Mouse (Mus musculus) stomach, embryonic 16.5 days (tissue): ENCODE measurements at regions not wholly inside any gene's neighbourhood (a gene's known extent, or its start where the extent isn't known, plus 50 kb on each side); places are given as distances from the start of the nearest gene placed in this dataset.

Source experiments
- ATAC-seq: fragments of 200-750 bp; cut with Nextera tagmentation; 2 replicates; pipeline ENCODE4 v1.8.0; 2017; ENCODE audit warnings: moderate number of reproducible peaks, moderate TSS enrichment; ENCODE audit not compliant: insufficient read depth, low FRiP score
- H3K27ac ChIP-seq: fragments of 300-500 bp; sonication (generic); 2 replicates; pipeline ENCODE4 v1.5.1; 2014; ENCODE audit warnings: low read length
- H3K27me3 ChIP-seq: fragments of 300-500 bp; sonication (generic); 2 replicates; pipeline ENCODE4 v1.6.1; 2014; ENCODE audit warnings: low read length, control low read depth, mixed read lengths; ENCODE audit not compliant: control insufficient read depth, insufficient read depth
- H3K36me3 ChIP-seq: fragments of 300-500 bp; sonication (generic); 2 replicates; pipeline ENCODE4 v1.6.1; 2014; ENCODE audit warnings: low read length; ENCODE audit not compliant: control insufficient read depth, insufficient read depth
- H3K4me1 ChIP-seq: fragments of 300-500 bp; sonication (generic); 2 replicates; pipeline ENCODE4 v1.6.1; 2014; ENCODE audit warnings: low read length, control low read depth, mixed read lengths; ENCODE audit not compliant: control insufficient read depth, insufficient read depth
- H3K4me2 ChIP-seq: fragments of 300-500 bp; sonication (generic); 2 replicates; pipeline ENCODE4 v1.6.1; 2014; ENCODE audit warnings: low read depth, low read length, mixed read lengths
- H3K4me3 ChIP-seq: fragments of 300-500 bp; sonication (generic); replicated peaks from 2 replicates; pipeline ENCODE4 v1.5.1; 2014; ENCODE audit warnings: mild to moderate bottlenecking, low read length
- H3K9ac ChIP-seq: fragments of 300-500 bp; sonication (generic); 2 replicates; pipeline ENCODE4 v1.6.1; 2014; ENCODE audit warnings: low read length
- H3K9me3 ChIP-seq: fragments of 300-500 bp; sonication (generic); replicated peaks from 2 replicates; pipeline ENCODE4 v1.6.1; 2016; ENCODE audit warnings: low read length, control low read depth; ENCODE audit not compliant: control insufficient read depth
- WGBS: fragments of 180-500 bp; shearing (Covaris S2); extraction: QIAGEN DNeasy Blood & Tissue Kit; methylation state at CpG from one replicate; pipeline ENCODE4 v1.1.7; 2014; 5-methylcytosine and 5-hydroxymethylcytosine counted together

DNA sequence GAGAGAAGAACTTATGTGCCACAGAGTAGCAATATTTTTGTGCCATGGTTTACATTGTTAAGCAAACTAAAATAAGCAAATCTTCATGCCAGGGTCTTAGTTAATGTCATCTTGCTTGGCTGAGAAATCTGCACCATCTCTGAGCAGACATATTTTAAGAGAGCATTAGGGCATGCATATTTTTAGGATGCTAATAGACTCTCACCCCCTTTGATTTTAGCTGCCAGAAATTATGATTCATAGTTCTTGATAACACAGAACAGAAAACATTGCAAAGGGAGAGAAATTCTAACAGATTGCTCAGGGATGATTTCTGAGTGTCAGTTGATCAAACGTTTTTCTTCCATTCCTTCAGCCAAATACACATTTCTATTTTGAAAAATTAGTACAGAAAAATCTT is 222.7 kb upstream of the Zeb2 start:
- Histone ChIP-seq H3K9ac (no peak overlapping the region), H3K9me3 (no peaks in the 10 kb centered on the region), H3K27ac (no peak overlapping the region), H3K27me3 (no peaks in the 10 kb centered on the region), H3K36me3 (no peaks in the 10 kb centered on the region), H3K4me2 (no peak overlapping the region), H3K4me1 (no peaks in the 10 kb centered on the region), H3K4me3 (no peak overlapping the region)
- 44% methylated on average over 1 of the region's 1 CpGs for WGBS
- ATAC-seq, result no peak

DNA sequence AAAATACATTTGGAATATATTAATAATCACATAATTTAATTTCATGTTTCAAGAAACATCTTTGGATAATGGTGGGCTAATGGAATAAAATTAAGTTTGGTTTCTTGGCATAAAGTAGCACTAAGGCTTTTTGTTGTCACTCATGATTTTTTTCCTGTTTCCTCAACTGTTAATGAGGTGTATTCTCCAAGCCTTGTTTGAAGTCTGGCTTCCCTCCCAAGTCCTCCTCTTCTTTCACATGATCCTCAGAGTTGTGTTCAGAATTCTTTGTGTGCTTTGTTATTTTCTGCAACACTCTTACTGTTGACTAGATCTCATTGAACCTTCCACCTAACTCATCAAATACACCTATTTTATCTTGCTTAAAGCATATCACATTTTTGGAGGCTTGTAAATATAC is 221.6 kb upstream of the Zeb2 start:
- no peaks in the 10 kb centered on the region for H3K36me3 ChIP-seq
- no peaks in the 10 kb centered on the region for H3K27me3 ChIP-seq

DNA sequence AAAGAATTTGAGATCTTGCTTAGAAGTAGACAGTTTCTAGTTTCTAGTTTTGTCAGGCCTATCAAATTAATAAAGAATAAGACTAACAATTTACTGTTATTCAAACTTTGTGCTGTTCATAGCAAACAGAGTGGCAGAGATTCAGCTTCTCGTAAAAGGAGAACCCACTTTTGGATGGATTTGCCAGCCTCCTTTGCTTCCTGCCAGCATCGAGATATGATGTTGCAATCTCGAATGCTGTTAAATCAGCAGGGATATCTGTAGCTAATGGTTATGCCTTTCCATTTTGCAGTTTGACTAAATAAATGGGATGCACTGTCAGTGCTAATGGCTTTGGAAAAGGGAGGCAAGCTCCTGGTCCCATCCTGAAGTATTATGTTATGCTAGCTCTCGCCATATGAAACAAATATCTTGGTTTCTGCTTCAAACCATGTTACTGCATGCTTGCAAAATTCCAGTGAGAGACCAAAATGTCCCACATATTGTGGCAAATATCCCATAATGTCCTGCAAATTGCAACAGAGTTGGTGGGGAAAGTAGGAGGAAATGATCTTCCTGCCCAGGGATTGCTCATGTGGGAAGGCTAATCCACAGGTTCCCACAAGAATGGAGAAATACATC is 199.9 kb upstream of the Zeb2 start:
- H3K9ac ChIP-seq, result no peak overlapping the region
- H3K36me3 ChIP-seq, result no peaks in the 10 kb centered on the region
- H3K4me2 ChIP-seq, result no peak overlapping the region
- no peaks in the 10 kb centered on the region for H3K4me1 ChIP-seq
- H3K4me3 ChIP-seq, result no peak overlapping the region
- WGBS, result 78% methylated on average over 4 of the region's 4 CpGs
- ATAC-seq, result no peak
- H3K27me3 ChIP-seq, result no peaks in the 10 kb centered on the region
- no peak overlapping the region for H3K27ac ChIP-seq
- no peaks in the 10 kb centered on the region for H3K9me3 ChIP-seq

More for the DNA sequence above, 221.6 kb upstream of the Zeb2 start:
- H3K27ac ChIP-seq, result no peak overlapping the region
- no peaks in the 10 kb centered on the region for H3K4me1 ChIP-seq
- no peak overlapping the region for H3K4me3 ChIP-seq
- H3K9ac ChIP-seq, result no peak overlapping the region
- ATAC-seq, result no peak
- no peak overlapping the region for H3K4me2 ChIP-seq
- no peaks in the 10 kb centered on the region for H3K9me3 ChIP-seq

DNA sequence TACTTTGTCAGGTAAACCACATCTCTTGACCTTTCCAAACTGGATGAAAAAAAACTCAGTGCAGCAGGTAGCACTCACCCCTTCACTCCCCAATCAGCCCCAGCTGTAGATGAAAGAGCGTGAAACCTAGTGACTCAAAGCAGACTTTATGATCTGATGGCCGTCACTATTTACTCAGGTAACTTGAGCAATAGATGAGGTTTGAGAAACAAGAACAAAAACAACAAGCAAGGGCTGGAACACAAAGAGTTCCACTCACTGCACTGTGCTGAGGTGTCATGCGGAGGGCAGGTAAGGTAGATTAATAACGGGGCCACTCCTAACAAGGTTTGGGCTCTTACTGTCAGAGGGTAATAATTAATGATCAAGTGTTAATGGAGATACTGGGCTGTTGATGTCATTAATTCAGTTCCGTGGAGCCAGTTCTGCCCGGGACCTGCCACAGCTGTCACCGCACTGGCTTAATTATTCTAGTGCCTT is 170.4 kb upstream of the Zeb2 start:
- Histone ChIP-seq H3K4me3 (no peak overlapping the region), H3K27me3 (no peaks in the 10 kb centered on the region), H3K36me3 (no peaks in the 10 kb centered on the region), H3K27ac (no peak overlapping the region), H3K4me1 (no peaks in the 10 kb centered on the region; the same call in 1 of the 2 replicates), H3K4me2 (no peak overlapping the region), H3K9me3 (no peaks in the 10 kb centered on the region), H3K9ac (no peak overlapping the region)
- ATAC-seq, result no peak; the same call in 1 of the 2 replicates
- WGBS, result 52% methylated on average over 7 of the region's 7 CpGs

DNA sequence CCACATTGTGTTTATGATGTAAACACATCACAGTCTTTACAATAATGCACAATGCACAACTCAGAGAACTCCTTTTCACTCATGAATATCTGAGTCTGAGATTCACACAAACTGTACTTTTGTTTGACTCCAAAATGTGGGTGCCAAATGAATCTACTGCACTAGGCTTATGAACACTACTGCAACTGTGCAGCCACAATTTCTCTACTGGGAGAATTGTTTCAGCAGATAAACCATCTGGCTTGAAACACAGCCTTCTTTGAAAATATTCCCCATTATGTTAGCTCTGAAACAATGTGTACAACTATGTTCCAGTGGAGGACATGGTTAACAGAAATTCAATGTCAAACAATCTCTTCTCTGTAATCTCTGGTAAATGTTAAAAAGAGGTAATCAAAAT is 166.6 kb upstream of the Zeb2 start:
- no peaks in the 10 kb centered on the region; the same call in 1 of the 2 replicates for H3K4me1 ChIP-seq
- no peaks in the 10 kb centered on the region for H3K9me3 ChIP-seq
- H3K4me2 ChIP-seq, result no peak overlapping the region
- H3K4me3 ChIP-seq, result no peak overlapping the region
- no peaks in the 10 kb centered on the region for H3K36me3 ChIP-seq
- no peak for ATAC-seq
- no peaks in the 10 kb centered on the region for H3K27me3 ChIP-seq
- H3K9ac ChIP-seq, result no peak overlapping the region
- H3K27ac ChIP-seq, result no peak overlapping the region

DNA sequence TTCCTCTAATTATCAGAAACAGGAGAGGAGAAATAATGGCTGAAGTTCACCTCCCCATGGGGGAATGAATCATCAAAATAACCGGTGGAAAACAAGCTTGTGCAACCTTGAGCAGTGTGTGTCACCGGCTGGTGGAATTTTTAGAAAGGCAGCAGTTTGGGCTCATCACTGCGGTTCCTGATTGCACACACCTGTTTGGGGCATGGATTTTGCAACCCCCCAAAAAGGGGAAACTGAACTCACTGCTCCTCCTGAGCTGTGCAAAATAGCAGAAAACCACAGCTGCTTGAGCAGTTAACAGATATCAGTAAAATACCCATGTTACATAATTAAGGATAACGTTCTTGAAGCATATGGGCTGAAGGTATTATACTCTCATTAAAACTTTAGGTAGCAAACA is 162.3 kb upstream of the Zeb2 start:
- Histone ChIP-seq H3K9me3 (no peaks in the 10 kb centered on the region), H3K27me3 (no peaks in the 10 kb centered on the region), H3K9ac (no peak overlapping the region), H3K4me2 (no peak overlapping the region), H3K4me3 (no peak overlapping the region), H3K4me1 (no peaks in the 10 kb centered on the region), H3K27ac (no peak overlapping the region), H3K36me3 (no peaks in the 10 kb centered on the region)
- ATAC-seq, result no peak
- WGBS, result 67% methylated on average over 4 of the region's 4 CpGs

DNA sequence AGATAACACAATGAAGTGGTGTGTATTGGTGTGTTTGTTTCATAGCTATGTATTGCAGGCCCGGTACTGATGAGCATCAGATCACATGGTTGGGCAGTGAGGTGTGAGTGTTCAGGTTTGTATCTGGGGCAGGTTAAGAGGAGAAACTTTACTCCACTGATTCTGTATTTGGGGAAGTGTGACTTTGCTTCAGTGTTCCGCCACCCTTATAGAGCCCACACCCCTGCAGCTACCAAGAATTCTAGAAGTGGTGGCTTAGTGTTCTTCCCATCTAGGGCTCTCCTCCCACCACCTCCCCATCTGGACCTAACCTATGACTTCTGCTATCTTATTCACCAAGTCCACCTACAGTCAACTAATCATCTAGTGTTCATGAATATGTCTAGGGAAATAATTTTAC is 160.4 kb upstream of the Zeb2 start:
- no peak for ATAC-seq
- H3K4me2 ChIP-seq, result no peak overlapping the region
- H3K36me3 ChIP-seq, result no peaks in the 10 kb centered on the region
- H3K9ac ChIP-seq, result no peak overlapping the region
- H3K4me1 ChIP-seq, result no peaks in the 10 kb centered on the region
- no peaks in the 10 kb centered on the region for H3K9me3 ChIP-seq
- no peak overlapping the region for H3K27ac ChIP-seq
- no peaks in the 10 kb centered on the region for H3K27me3 ChIP-seq
- H3K4me3 ChIP-seq, result no peak overlapping the region
- WGBS, result 81% methylated on average over 2 of the region's 2 CpGs

DNA sequence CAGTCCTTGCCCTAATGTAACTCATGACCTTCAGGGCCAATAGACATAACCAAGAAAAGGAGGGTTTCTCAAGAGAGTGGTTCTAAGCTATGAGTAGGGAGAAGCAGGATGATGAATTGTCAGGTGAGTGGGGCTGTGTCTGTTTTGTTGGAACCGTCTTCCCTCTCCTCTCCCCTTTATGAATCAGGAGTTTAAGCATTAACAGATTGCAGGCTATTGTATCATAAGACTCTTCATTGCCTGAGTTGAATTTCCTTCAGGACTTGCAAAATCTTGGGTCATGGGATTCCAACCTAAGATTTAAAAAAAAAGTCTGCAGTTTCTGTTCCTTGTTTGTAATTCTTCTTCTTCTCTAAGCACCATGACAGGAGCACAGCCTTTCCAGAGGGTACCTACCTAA is 159.5 kb upstream of the Zeb2 start:
- no peak overlapping the region for H3K4me2 ChIP-seq
- 62% methylated on average over 1 of the region's 1 CpGs for WGBS
- no peaks in the 10 kb centered on the region for H3K27me3 ChIP-seq
- no peak overlapping the region for H3K27ac ChIP-seq
- H3K4me3 ChIP-seq, result no peak overlapping the region
- H3K9me3 ChIP-seq, result no peaks in the 10 kb centered on the region
- no peak overlapping the region for H3K9ac ChIP-seq
- no peak for ATAC-seq
- no peaks in the 10 kb centered on the region for H3K36me3 ChIP-seq
- H3K4me1 ChIP-seq, result no peaks in the 10 kb centered on the region

DNA sequence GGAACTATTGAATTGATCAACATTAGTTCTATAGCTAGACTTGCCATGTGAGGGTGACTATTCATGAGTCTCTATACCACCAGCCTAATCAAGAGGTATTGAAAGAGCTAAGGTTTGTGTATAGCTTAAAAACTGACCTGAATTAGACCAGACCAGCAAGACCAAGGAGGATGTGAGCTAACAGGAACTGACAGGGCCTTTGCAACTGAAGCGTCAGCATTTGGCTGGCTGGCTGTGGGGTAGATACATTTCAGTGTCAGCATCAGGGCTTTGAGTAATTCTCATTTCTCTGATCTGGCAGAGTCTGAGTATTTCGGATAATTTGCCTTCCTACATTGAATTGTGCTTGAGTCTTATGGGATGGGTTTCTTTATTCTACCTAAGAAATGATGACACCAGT is 152.8 kb upstream of the Zeb2 start:
- Histone ChIP-seq H3K4me3 (no peak overlapping the region), H3K27me3 (no peaks in the 10 kb centered on the region), H3K9ac (no peak overlapping the region), H3K36me3 (no peaks in the 10 kb centered on the region), H3K4me2 (no peak overlapping the region), H3K9me3 (no peaks in the 10 kb centered on the region), H3K27ac (no peak overlapping the region), H3K4me1 (no peaks in the 10 kb centered on the region)
- WGBS, result 72% methylated on average over 2 of the region's 2 CpGs
- ATAC-seq, result no peak

DNA sequence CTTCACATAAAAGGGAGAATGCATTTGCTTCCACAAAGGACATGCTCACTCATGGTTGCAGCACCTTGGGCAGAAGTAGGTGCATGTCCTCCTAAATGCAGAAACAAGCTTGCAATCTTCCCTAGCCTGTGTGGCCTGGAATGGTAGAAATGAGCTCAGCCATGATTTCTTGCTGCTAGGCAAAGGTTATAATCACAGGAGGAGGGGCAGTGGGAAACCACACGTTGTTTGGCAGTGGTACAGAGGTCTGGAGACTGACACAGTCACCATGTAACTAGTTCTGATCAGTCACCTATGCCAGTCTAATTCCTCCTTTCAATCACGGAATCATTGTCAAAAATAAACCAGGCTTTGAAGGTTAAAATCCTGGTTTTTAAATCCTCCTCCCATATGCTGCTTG is 148.6 kb upstream of the Zeb2 start:
- H3K4me2 ChIP-seq, result no peak overlapping the region
- H3K9ac ChIP-seq, result no peak overlapping the region
- no peak overlapping the region for H3K4me3 ChIP-seq
- no peaks in the 10 kb centered on the region for H3K9me3 ChIP-seq
- no peak overlapping the region for H3K27ac ChIP-seq
- no peaks in the 10 kb centered on the region for H3K27me3 ChIP-seq
- H3K4me1 ChIP-seq, result no peaks in the 10 kb centered on the region
- no peaks in the 10 kb centered on the region for H3K36me3 ChIP-seq
- ATAC-seq, result no peak
- 52% methylated on average over 2 of the region's 2 CpGs for WGBS
